Mouse (Mus musculus) frontal cortex, adult (tissue): ENCODE results near the gene Ninj2.
A peak's percentile ranks its signal among the peaks of the same experiment; 100 is the strongest.
"Not testable (repeated sequence)": the region's sequence is repeated elsewhere in the genome, so short reads cannot be mapped to it uniquely, and the experiment has no call there.

Source experiments
- ATAC-seq: cut with Nextera tagmentation; 2 replicates; pipeline ENCODE4 v1.9.2; 2017; ENCODE audit warnings: mild to moderate bottlenecking, moderate library complexity, mixed read lengths; ENCODE audit not compliant: low TSS enrichment

Gene Ninj2

GRCm38 (mm10) chr6:120093100-120093499, at the start of gene Ninj2:
TSS of gene Ninj2 (plus strand) at chr6:120093350.
- ATAC-seq: no peak

GRCm38 (mm10) chr6:120045406-120045805, 47.7 kb upstream of the Ninj2 start:
- ATAC-seq: no peak

GRCm38 (mm10) chr6:120047705-120048292, 45.4 kb upstream of the Ninj2 start:
- ATAC-seq: peak; percentile 94

- no peak for ATAC-seq
Measured at GRCm38 (mm10) chr6:120054412-120054811, 38.7 kb upstream of the Ninj2 start.

GRCm38 (mm10) chr6:120055666-120056540, 37.2 kb upstream of the Ninj2 start:
- ATAC-seq: no peak

- ATAC-seq: peak; percentile 64
Measured at GRCm38 (mm10) chr6:120062934-120063333, 30.2 kb upstream of the Ninj2 start.

GRCm38 (mm10) chr6:120064627-120065026, 28.5 kb upstream of the Ninj2 start:
- no peak for ATAC-seq

- no peak for ATAC-seq
Measured at GRCm38 (mm10) chr6:120065552-120066177, 27.5 kb upstream of the Ninj2 start.

- ATAC-seq: no peak
Measured at GRCm38 (mm10) chr6:120069546-120069945, 23.6 kb upstream of the Ninj2 start.

GRCm38 (mm10) chr6:120072630-120073029, 20.5 kb upstream of the Ninj2 start:
- ATAC-seq: no peak

- ATAC-seq: no peak
Measured at GRCm38 (mm10) chr6:120076619-120077450, 16.3 kb upstream of the Ninj2 start.

GRCm38 (mm10) chr6:120079547-120079946, 13.6 kb upstream of the Ninj2 start:
- no peak for ATAC-seq

- ATAC-seq: no peak
Measured at GRCm38 (mm10) chr6:120081516-120081915, 11.6 kb upstream of the Ninj2 start.

- ATAC-seq: no peak
Measured at GRCm38 (mm10) chr6:120082251-120082950, 10.7 kb upstream of the Ninj2 start.

- no peak for ATAC-seq
Measured at GRCm38 (mm10) chr6:120082951-120083411, 10.2 kb upstream of the Ninj2 start.

GRCm38 (mm10) chr6:120083442-120083841, 9.7 kb upstream of the Ninj2 start:
- no peak for ATAC-seq

- ATAC-seq: no peak
Measured at GRCm38 (mm10) chr6:120084983-120085382, 8.2 kb upstream of the Ninj2 start.

- no peak for ATAC-seq
Measured at GRCm38 (mm10) chr6:120085832-120086231, 7.3 kb upstream of the Ninj2 start.

GRCm38 (mm10) chr6:120087041-120087440, 6.1 kb upstream of the Ninj2 start:
- ATAC-seq: not testable (repeated sequence)

- ATAC-seq: no peak
Measured at GRCm38 (mm10) chr6:120090712-120091248, 2.4 kb upstream of the Ninj2 start.

GRCm38 (mm10) chr6:120091956-120092355, 1.2 kb upstream of the Ninj2 start:
- ATAC-seq: no peak
